Mouse (Mus musculus) ES-E14 (cell line): Measurements from ENCODE around the gene Rxfp2.
A peak's percentile ranks its signal among the peaks of the same experiment; 100 is the strongest.

Source experiments
- CHD2 ChIP-seq: IDR thresholded peaks from 2 replicates; pipeline ENCODE4 v1.6.1; 2014; ENCODE audit warnings: mild to moderate bottlenecking, low read depth, low read length, inconsistent platforms
- ZC3H11A ChIP-seq: IDR thresholded peaks from 2 replicates; pipeline ENCODE4 v1.6.1; 2012; ENCODE audit warnings: low read depth, mild to moderate bottlenecking, inconsistent platforms, low read length, borderline replicate concordance
- ZNF384 ChIP-seq: IDR thresholded peaks from 2 replicates; pipeline ENCODE4 v1.6.1; 2012; ENCODE audit warnings: low read depth, low read length, inconsistent platforms

GRCm38 (mm10) chr5:150020851-150021250, 2.4 kb downstream of the Rxfp2 start:
- TF ChIP-seq ZNF384 (no peak), CHD2 (no peak), ZC3H11A (peak; percentile 85; the same call in 1 of the 2 replicates)
